In genomic region chr17:31261352-31261751, GRCm38 (mm10) we compare ENCODE assay signal across 24 mouse cellular contexts. TPM values are rescaled to one million over a fixed set of nuclear protein-coding genes. Genes with fewer than 3 reads are reported as not detected.
A peak's percentile ranks its signal among the peaks of the same experiment; 100 is the strongest.
DNase-seq lines count a peak whose midpoint lies in the region; ATAC-seq lines count a peak whose summit lies in the region.
"Had no signal": no experiment of that assay in that cellular context is flagged by ENCODE, and none has a peak within 500 bp of the region (broad histone marks: within the 10 kb centered on the region; RNA-seq: fewer than 3 reads in every experiment).

No protein-coding gene starts in this region.

- H3K27ac ChIP-seq in kidney, embryonic 15.5 days = no peak overlapping the region
- H3K27ac ChIP-seq in liver, embryonic 13.5 days = no peak overlapping the region
- H3K27ac ChIP-seq: embryonic facial prominence, embryonic 10.5 days; forebrain, embryonic 10.5 days; hindbrain, embryonic 13.5 days; kidney, postnatal 0 days; limb, embryonic 13.5 days; midbrain, embryonic 12.5 days; stomach, embryonic 15.5 days had no signal

- DNase-seq in kidney, adult 18-20 months = peak; percentile 58
- no peak for DNase-seq in liver, embryonic 13.5 days
- no peak for DNase-seq in liver
- peak; percentile 44 to 60 for DNase-seq in kidney, postnatal 36 days
- peak; percentile 54 for DNase-seq in testis, postnatal 10 days (ENCODE audit: low spot score)
- DNase-seq: cerebellum, adult 11-12 months; gastrocnemius, postnatal 25 days; heart, adult 2 months; heart, postnatal 36 days; lung, adult 2 months; lung, postnatal 14 days; thymus, adult 2 months; thymus, postnatal 4 days had no signal

- 77% methylated on average over 6 of the region's 6 CpGs for WGBS in kidney, embryonic 15.5 days
- WGBS in liver, embryonic 13.5 days (ENCODE audit: insufficient replicate concordance) = 64% methylated on average over 6 of the region's 6 CpGs

- no peak overlapping the region for H3K9ac ChIP-seq in kidney, embryonic 15.5 days
- H3K9ac ChIP-seq in liver, embryonic 13.5 days = no peak overlapping the region
- H3K9ac ChIP-seq: hindbrain, embryonic 13.5 days; limb, embryonic 13.5 days; midbrain, embryonic 12.5 days; stomach, embryonic 15.5 days had no signal

- H3K4me3 ChIP-seq in kidney, embryonic 15.5 days (replicated peaks) = no peak overlapping the region
- no peak overlapping the region for H3K4me3 ChIP-seq in liver, embryonic 13.5 days (replicated peaks)
- H3K4me3 ChIP-seq: embryonic facial prominence, embryonic 10.5 days; forebrain, embryonic 10.5 days; heart, adult 2 months; hindbrain, embryonic 13.5 days; limb, embryonic 13.5 days; midbrain, embryonic 12.5 days; stomach, embryonic 15.5 days had no signal

- H3K27me3 ChIP-seq in kidney, embryonic 15.5 days = no peaks in the 10 kb centered on the region
- no peaks in the 10 kb centered on the region for H3K27me3 ChIP-seq in liver, embryonic 13.5 days
- H3K27me3 ChIP-seq: limb, embryonic 13.5 days; midbrain, embryonic 12.5 days; stomach, embryonic 15.5 days had no signal

- no peaks in the 10 kb centered on the region for H3K9me3 ChIP-seq in kidney, embryonic 15.5 days (replicated peaks)
- H3K9me3 ChIP-seq in liver, embryonic 13.5 days (replicated peaks) = no peaks in the 10 kb centered on the region
- H3K9me3 ChIP-seq: embryonic facial prominence, embryonic 10.5 days; forebrain, embryonic 10.5 days; hindbrain, embryonic 13.5 days; limb, embryonic 13.5 days; midbrain, embryonic 12.5 days; stomach, embryonic 15.5 days had no signal

- H3K4me1 ChIP-seq in kidney, embryonic 15.5 days = peaks cover 15% of the 10 kb centered on the region
- H3K4me1 ChIP-seq in liver, embryonic 13.5 days (replicated peaks) = 0 out of 2 replicates have a peak, but pooled peaks cover 4% of the 10 kb centered on the region
- H3K4me1 ChIP-seq: hindbrain, embryonic 13.5 days; stomach, embryonic 15.5 days had no signal

- ATAC-seq in kidney, embryonic 15.5 days (replicated peaks; ENCODE audit: low FRiP score) = no peak
- 0 out of 2 replicates have a peak, but pooled peaks have one; percentile 29 for ATAC-seq in liver, embryonic 13.5 days (ENCODE audit: low read depth)
- ATAC-seq in activated CD4-positive, CD25-positive, alpha-beta regulatory T cell, adult 4 months = no peak
- ATAC-seq: forebrain, embryonic 16.5 days had no signal

- no peaks in the 10 kb centered on the region for H3K36me3 ChIP-seq in kidney, embryonic 15.5 days
- H3K36me3 ChIP-seq in liver, embryonic 13.5 days = no peaks in the 10 kb centered on the region
- H3K36me3 ChIP-seq: embryonic facial prominence, embryonic 10.5 days; forebrain, embryonic 10.5 days; hindbrain, embryonic 13.5 days; limb, embryonic 13.5 days; midbrain, embryonic 12.5 days; stomach, embryonic 15.5 days had no signal

- H3K4me2 ChIP-seq in kidney, embryonic 15.5 days = no peak overlapping the region
- H3K4me2 ChIP-seq in liver, embryonic 13.5 days = no peak overlapping the region
- H3K4me2 ChIP-seq: hindbrain, embryonic 13.5 days; limb, embryonic 13.5 days; midbrain, embryonic 12.5 days; stomach, embryonic 15.5 days had no signal

RNA-seq across cellular contexts. Expression of gene Rsph1, which starts 15.8 kb away (rescaled TPM):
- 2.0 and 2.4 TPM in 2 replicates for polyA plus RNA-seq in kidney, embryonic 15.5 days (2015; fragmentation: Nextera tagmentation; extraction: Ambion mirVana)
- polyA plus RNA-seq in liver, embryonic 13.5 days (2015; fragmentation: Nextera tagmentation; extraction: Ambion mirVana) = 0.19 and 0.20 TPM in 2 replicates
- 1 to 10 TPM in 1 of 2 experiments, under 1 TPM in 1; 0.86 to 2.7 TPM for polyA plus RNA-seq in activated CD4-positive, CD25-positive, alpha-beta regulatory T cell, adult 4 months (2017; shearing (Covaris generic))

RNA-seq across cellular contexts. Expression of gene Slc37a1, which starts 25.2 kb away (rescaled TPM):
- 3.0 and 3.9 TPM in 2 replicates for polyA plus RNA-seq in kidney, embryonic 15.5 days (2015; fragmentation: Nextera tagmentation; extraction: Ambion mirVana)
- polyA plus RNA-seq in liver, embryonic 13.5 days (2015; fragmentation: Nextera tagmentation; extraction: Ambion mirVana) = 2.9 and 3.9 TPM in 2 replicates
- polyA plus RNA-seq in activated CD4-positive, CD25-positive, alpha-beta regulatory T cell, adult 4 months (2017; shearing (Covaris generic)) = 10 to 100 TPM; 20.5 to 26.2 TPM

RNA-seq across cellular contexts. Expression of gene Ubash3a, which starts 53.7 kb away (rescaled TPM):
- 0.18 and 0.23 TPM in 2 replicates for polyA plus RNA-seq in kidney, embryonic 15.5 days (2015; fragmentation: Nextera tagmentation; extraction: Ambion mirVana)
- 18.8 and 19.9 TPM in 2 replicates for polyA plus RNA-seq in liver, embryonic 13.5 days (2015; fragmentation: Nextera tagmentation; extraction: Ambion mirVana)
- polyA plus RNA-seq in activated CD4-positive, CD25-positive, alpha-beta regulatory T cell, adult 4 months (2017; shearing (Covaris generic)) = 100 to 1,000 TPM; 235 to 244 TPM
- polyA plus RNA-seq: cortical plate, adult 2 months; forebrain, embryonic 16.5 days had no signal

Comparison
In these comparisons a context has a peak if more than half of its experiments do, and no peak if none do; other contexts are left out.
1. DNase-seq: peak in kidney, adult 18-20 months (single experiment), kidney, postnatal 36 days (2 of 2) and testis, postnatal 10 days (single experiment); none in liver, embryonic 13.5 days (single experiment) and liver (single experiment).
2. RNA of gene Ubash3a, which starts 53.7 kb away (polyA plus RNA-seq): 235 to 244 TPM in activated CD4-positive, CD25-positive, alpha-beta regulatory T cell, adult 4 months and 18.8 to 19.9 TPM in liver, embryonic 13.5 days; 0.18 to 0.23 TPM in kidney, embryonic 15.5 days; every median in the first group is over 10 times any median in the second.